Mouse (Mus musculus) CH12F3 (cell line): ENCODE results near the gene Tubb4b.
"Not testable (repeated sequence)": the region's sequence is repeated elsewhere in the genome, so short reads cannot be mapped to it uniquely, and the experiment has no call there.

ENCODE experiments used
- in situ Hi-C: fragments of 300-500 bp; cut with MboI; formaldehyde crosslinking; loops from 2 replicates; pipeline ENCODE4 v1.14.3; 2020; ENCODE audit warnings: low sequenced_read_pairs

The Tubb4b gene

DNA sequence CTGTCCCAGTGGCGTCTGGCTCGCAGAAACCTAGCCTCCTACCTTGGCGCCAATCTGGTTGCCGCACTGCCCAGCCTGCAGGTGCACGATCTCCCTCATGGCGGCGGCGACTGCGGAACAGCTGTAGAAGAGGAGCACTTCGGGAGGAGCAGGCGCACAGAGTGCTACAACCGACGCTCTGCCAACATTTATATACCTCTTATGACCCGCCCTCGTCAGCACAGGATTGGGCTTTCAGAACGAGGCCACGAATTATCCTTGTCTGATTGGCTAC is at the start of gene Tubb4b:
TSS of gene Tubb4b (minus strand) at position 211 of the 274 bp plus-strand sequence.
- in situ Hi-C loops: no loop called here

DNA sequence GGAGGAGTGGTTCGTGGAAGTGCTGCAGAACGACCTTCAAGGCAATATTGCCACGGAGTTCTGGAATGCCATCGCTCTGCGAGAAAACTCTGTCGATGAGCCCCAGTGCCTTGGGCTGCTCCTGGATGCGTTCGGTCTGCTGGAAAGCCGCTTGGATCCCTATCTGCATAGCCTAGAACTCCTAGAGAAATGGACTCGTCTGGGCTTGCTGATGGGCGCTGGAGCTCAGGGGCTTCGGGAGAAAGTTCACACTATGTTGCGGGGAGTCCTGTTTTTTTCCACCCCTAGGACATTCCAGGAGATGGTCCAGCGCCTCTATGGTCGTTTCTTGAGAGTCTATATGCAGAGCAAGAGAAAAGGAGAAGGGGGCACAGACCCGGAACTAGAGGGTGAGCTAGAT is 48.5 kb upstream of the Tubb4b start:
- in situ Hi-C loops: no loop called here

DNA sequence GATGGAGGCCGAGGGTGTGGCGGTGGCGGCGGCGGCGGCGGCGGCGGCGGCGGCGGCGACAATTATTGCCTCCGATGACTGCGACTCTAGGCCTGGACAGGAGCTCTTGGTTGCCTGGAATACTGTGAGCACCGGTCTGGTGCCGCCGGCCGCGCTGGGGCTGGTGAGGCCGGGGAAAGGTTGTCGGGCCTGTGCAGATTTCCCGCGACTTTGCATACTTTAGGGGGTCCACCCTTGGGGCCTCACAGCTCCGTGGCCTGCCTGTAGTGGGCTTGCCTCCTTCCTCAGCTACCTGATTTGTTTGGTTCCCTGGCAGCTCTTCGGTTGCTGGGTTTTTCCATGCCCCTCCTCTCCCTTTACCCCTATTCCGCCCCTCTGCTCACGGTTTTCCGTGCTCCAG is 48.0 kb upstream of the Tubb4b start:
- in situ Hi-C loops: no loop called here

DNA sequence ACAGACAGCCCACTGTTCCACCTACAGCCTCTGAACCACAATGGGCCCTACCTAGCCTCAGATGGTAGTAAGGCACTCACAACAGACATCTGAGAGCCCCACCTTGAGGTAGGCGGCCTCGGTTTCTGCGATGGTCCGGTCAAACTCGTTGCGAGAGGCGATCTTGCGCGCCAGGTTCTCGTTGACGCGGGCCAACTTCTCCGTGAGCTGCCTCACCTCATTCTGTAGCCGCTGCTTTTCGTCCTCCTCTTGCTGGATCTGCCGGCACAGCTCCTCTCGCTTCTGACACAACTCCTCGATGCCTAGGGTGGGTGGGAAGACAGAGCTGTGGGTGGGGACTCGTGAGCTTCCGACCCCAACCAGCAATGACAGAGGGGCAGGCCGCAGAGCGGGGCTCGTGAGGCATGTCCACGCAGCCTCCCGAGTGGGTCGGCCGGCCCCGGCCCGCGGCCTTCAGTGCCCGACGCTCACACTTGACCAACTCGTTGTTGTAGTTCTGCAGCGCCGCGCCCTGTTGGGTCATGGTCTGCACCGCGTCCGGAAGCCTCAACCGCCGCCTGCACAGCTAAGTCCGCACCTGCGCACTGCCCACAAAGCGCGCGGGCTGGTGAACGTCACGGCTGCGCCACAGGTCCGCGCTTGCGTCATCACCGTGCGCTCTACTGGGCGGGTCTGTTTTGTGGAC is 47.5 kb upstream of the Tubb4b start, which contains the start of the genes Ssna1 and Anapc2:
TSS of gene Ssna1 (minus strand) at position 612 of the 685 bp plus-strand sequence.
TSS of gene Anapc2 (plus strand) at position 652 of the 685 bp plus-strand sequence.
- in situ Hi-C loops: no loop called here

DNA sequence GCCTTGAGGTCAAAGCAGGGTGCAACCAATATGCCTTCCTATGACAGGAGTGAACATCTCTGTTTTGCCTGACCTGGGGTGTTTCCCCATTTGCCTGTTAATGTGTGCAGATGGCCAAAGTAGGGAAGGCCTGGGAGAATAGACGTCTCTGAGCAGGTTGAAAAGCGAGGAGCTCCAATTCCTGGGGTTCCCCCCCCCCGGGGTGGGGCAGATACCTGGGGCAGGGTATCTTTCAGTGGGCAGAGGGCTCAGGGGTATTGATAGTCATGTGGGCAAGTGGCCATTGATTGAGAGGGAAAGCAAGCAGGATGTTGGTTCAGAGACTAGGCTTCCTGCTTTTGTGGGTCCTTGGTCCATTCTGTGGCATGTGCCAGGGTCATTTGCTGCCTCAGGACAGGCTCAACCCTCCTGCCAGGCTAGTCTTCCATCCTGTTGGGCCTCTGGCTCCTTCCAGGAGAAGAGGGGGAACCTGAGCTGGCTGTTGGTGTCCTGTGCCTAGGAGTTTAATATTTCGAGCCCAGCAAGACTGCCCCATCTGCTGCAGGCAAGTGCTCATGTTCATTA is 43.3 kb upstream of the Tubb4b start:
- in situ Hi-C loops: no loop called here

DNA sequence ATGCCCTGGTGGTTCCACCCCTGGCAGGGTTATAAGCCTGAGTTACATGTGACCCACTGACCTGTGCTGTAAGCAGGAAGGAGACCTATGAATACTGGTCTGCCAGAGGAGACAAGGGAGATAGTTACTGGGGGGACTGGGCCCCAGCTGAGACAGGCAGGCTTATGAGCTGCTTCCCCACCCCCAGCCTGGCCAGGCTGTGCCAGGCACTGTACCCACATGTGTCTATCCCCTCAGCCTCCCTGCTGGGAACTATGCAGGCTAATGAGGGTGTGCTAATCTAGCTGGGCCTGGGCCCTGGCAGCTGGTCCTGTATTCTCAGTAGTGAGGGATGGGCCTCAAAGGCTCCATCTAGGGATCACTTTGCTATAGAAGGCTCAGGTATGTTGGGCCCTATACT is 42.7 kb upstream of the Tubb4b start:
- in situ Hi-C loops: no loop called here

DNA sequence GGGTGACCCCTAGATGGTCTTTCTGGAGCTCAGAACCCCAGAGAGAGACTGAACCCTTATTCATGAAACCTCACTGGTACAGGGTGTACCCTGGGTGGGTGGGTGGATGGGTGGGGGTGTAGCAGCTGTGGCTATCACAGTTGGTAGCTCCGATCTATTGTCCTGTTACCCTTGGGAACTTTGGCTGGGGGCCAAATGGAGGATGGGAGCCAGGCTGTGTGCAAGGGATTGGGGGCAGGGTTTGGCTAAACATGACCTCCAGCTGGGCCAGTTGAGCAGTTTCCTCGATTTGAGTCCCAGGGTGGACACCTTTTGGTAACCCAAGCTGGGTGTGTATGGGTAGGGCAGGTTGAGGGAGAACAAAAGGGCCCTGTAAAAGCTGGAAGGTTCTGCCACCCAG is 42.2 kb upstream of the Tubb4b start:
- in situ Hi-C loops: no loop called here

DNA sequence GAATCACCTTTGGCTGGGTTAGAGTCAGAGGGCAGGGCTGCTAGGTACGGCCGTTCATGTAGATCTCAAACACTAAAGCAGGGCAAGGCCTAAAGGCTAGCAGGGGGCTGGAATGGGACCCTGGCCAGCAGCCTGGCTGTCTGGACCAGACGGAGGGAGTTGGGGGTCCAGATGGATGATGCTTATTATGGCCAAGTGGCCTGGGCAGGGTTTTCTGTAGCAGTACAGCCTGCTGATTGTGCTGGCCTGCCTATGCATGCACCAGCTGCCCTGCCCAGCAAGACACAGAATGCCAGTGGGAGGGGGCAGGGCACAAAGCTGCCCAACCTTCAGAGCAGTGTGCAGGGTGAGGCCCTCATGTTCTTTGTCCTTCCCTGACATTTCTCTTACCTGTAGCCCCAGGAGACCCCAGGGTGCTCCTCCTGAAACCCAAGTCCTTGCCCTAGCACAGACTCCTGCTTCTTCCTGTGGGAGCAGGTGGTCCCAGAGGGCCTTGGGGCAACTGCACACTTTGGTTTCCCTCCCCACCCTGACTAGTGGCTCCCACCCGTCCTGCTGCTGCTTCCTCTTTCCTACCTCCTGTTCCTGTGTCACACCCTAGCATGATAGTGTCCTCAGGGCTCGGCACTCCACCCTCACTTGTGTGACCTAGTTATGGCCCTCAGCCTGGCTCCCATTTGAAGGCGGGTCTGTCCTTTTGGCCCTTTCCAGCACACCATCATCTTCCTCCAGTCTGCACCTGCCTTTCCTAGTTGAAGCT is 41.6 kb upstream of the Tubb4b start:
- in situ Hi-C loops: no loop called here

DNA sequence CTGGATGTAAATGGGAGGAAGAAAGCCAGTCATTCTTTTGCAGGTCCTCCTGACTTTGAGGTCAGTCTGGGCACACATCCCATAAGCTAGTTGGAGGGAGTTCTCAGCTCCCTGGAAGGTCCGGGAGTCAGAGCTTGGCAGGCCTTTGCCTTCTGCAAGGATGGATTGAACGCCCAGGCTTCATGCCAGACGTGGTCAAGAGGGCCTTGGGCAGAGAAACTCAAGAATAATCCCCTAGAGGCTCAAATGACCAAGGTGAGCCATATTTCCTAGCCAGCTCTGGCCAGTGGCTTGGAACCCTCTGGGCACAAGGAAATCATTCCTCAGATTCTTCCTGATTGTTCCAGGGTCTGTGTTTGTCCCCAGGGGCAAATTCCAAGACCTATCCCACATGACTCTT is 40.3 kb upstream of the Tubb4b start:
- in situ Hi-C loops: no loop called here

DNA sequence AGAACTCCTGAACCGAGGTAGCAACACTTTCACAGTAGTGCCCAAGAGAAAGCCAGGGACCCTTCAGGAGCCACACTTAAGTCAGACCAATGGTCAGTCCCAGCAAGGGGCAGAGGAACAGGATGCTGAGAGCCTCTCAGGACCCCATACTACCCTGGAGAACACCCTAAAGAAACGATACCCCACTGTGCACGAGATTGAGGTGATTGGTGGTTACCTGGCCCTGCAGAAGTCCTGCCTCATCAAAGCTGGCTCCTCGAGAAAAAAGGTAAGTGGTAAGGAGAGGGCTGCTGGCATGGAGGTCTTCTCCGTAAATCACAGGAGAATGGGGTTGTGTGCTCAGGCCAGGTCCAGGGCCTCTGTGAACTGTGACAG is 39.8 kb upstream of the Tubb4b start:
- in situ Hi-C loops: no loop called here

DNA sequence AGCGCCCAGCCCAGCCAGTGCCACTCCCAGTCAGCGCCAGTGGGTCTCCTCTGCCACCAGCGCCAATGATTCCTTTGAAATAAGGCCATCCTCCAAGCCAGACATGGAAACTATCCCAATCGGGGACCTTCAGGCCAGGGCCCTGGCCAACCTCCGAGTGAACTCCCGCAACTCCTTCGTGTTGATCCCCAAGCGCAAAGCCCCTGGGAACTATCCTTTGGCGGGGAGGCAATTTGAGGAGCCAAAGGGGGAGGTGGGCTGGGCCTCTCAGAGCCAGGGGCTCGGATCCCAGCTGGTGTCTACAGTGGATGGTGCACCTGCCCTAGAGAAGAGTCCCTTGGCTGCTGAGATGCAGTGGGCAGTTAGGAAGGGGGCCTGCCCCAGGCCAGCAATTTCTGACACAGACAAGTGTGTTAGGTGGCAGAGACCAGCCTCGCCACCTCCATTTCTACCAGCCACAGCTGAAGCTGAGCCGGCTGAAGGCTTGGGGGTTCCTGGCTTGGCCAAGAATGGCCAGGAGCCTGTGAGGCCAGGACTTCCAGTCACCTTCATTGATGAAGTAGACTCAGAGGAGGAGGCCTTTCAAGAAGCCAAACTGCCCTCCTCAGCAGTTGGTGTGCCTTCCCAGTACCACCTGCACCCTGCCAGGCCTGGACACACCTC is 39.3 kb upstream of the Tubb4b start:
- in situ Hi-C loops: no loop called here

DNA sequence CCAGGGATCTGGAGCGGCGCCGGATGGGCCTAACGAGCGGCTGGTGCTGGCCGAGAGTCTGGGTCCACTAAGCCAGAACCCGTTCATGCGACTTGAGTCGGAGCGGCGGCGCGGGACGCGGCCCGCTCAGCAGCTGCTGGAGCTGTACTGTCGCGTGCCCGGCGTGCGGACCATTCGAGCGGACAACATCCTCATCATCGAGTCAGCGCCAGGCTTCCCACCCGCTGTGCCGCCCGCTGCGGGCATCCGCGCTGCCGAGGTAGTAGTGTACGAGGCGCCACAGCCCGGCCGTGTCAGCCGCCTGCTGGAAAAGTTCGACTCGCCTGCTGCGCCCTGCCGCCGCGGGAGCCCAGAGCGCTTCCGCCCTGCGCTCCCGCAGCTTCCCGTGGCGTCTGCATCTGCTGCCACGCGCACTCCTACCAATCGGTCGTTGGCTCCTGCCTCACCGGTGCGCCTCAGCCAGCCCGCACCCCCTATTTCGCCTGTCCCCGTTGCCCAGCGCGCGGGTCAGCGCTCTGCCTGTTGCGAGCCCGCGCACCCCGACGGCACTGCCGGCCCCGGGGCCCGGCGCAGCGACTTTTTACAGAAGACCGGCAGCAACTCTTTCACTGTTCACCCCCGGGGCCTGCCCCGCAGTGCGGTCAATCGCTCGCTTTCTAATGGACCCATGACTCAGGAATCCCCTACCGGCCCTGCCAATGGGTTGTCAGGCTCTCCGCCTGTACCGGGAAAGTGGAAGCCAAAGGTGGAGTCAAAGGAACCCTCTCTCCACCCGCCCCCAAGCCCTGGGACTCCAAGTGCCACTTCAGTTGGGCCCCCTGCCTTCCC is 38.5 kb upstream of the Tubb4b start:
- in situ Hi-C loops: no loop called here

DNA sequence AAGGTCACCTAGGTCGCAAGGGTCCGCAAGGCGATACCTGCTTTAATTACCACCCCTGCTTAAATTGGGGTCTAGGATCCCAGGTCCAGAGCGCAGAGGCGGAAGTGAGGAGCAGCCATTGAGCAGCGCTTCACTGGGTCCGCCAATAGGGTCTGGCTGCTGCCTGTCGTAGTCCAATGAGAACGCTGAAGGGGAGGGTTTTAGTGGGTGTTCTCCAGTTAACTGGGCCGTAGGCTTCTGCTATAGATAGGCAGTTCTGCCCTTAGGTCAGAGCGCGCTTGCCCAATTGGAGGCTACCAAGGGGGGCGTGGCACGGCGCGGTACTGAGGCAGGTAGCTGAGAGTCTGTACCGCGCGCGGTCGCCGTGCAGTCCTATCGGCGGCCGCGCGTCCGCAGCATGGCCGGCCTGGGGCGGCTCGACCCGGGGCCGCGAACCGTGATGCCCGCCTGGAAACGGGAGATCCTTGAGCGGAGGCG is 37.8 kb upstream of the Tubb4b start, which contains the start of gene Tprn:
TSS of gene Tprn (plus strand) at position 328 of the 477 bp plus-strand sequence.
- in situ Hi-C loops: no loop called here

DNA sequence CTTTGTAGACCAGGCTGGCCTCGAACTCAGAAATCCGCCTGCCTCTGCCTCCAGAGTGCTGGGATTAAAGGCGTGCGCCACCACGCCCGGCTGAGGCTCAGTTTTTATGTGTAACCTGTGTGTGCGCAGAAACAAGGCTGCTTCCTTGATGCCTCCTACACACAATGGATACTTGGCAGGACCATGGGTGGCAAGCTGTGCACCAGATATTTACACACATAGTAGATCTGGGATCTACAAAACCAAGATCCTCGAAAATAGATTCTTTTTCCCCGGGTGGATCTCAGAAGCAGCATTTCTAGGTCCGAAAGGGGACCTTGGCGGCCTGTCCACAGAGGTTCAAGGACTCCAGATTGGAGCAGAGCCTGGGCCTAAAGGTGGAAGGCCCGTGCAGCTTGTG is 37.4 kb upstream of the Tubb4b start:
- in situ Hi-C loops: no loop called here

DNA sequence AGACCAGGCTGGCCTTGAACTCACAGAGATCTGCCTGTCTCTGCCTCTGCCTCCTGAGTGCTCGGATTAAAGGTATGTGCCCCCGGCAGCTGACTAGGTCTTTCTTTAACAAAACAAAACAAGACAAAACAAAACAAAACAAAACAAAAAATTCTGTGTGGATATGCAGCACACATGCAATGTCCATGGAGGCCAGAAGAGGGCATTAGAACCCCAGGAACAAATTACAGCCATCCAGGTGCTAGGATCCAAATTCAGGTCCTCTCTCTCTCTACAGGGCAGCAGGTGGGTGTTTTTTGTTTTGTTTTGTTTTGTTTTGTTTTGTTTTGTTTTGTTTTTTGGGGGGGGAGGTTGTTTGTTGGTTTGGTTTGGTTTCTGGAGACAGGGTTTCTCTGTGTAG is 34.4 kb upstream of the Tubb4b start:
- in situ Hi-C loops: no loop called here

DNA sequence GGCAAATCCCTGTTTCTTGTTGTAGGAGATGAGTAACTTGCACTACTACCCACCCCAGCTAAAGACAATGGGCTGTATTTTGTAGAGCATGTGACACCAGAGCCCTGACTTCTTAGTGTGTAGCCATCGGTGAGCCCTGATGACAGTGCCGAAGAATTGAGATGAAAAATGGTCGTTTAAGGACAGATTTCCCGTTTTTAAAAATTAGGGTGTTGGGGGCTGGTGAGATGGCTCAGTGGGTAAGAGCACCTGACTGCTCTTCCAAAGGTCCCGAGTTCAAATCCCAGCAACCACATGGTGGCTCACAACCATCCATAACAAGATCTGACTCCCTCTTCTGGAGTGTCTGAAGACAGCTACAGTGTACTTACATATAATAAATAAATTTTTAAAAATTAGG is 32.7 kb upstream of the Tubb4b start:
- in situ Hi-C loops: not testable (repeated sequence)

DNA sequence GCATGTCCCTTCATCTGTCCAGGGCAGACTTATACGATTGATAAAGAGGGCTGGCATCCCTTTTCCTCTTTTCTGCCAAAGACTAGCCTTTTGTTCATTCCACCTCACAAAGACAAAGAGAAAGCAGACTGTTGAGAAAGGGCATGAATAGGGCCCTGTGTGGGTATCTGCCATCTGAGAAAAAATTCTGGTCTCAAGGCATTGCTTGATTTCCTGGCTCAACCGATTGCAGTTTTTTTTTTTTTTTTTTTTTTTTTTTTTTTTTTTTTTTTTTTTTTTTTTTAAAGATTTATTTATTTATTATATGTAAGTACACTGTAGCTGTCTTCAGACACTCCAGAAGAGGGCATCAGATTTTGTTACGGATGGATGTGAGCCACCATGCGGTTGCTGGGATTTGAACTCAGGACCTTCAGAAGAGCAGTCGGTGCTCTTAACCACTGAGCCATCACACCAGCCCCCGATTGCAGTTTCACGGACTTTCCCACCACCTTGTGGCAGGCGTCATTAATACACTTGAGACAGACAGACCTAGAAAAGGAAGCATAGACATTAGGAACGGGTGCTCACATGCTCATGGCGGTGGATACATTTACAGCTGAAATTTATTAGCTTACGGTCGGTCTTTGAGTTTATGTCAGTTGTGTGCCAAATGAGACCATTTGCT is 32.1 kb upstream of the Tubb4b start:
- in situ Hi-C loops: not testable (repeated sequence)

DNA sequence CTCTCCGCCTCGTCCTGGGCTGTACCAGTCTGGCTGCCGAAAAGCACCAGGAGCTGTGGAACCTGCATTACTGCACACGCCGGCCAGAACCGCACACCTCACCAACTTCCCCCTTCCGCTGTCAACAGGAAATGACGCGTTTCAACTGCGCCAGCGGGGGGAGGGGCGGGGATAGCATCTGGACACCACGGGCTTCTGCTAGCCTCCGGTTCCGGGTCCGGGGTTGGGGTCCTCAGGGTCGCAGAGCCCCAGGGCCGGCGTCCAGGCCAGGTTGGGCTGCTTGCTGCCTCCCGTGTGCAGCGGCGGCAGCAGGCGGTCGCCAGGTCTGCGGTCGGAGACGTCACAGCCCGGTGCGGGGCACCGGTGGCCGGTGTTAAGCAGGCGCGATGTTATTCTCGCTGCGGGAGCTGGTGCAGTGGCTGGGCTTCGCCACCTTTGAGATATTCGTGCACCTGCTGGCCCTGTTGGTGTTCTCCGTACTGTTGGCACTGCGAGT is 30.8 kb upstream of the Tubb4b start, which contains the start of gene Tmem203:
TSS of gene Tmem203 (plus strand) at position 156 of the 496 bp plus-strand sequence.
- in situ Hi-C loops: no loop called here

DNA sequence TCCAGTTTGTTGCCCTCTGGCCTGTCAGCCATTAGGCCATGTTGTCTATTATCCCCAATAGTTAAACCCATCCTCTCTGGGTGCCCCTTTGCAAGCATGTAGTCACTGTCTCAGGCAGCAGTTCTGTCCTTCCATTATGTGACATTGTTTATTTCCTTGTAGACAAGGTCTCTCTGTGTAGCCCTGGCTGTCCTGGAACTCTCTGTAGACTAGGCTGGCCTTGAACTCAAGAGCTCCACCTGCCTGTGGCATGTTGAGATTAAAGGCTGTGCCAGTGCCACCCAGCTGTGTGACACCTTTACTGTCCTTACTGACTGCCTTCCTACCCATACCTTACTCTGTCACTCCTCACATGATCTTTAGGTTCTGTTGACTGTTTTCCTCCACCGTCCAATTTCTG is 27.8 kb upstream of the Tubb4b start:
- in situ Hi-C loops: no loop called here
